Mouse (Mus musculus): ENCODE data around the gene Zfp740.

Gene Zfp740

DNA sequence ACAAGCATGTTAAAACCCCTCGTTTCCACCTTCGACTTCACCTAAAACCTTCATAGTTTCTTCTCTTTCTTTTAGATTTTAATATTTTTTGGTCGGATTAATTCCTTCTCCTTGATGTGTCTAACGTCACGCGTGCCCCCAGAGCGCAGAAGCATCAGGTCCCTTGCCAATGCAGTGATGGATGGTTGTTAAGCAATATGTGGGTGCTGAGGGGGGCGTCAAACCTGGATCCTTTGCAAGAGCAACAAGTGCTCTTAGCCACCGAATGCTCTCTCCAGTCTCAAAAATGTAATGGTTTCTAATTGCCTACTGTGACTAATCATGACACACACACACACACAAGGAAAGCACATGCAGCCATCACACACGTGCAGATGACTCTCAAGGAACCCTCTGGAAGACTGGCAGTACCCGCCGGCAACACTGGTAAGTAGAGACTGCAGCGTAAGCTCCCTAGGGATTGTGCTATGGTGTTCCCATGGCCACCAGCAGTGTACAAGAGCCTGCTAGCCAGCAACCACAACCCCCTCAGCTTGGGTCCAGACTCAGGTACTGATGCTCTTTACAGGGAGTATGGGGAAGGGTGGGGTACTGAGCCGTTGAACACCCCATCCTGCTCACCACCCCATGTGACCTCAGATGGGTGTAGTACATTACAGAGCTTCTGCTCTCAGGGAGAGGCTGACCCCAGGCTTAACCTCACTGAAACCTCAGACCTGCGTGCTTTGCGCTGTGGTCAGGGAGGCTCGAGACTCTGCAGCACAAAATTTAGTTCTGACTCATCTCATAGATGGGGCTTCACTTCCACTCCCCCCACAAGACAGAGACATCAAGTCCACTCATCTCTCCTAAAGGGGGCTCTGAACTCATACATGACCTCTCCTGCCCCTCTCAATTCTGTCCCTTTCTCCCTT, 27.6 kb downstream of the Zfp740 start:
- DNase-seq, result no peak

DNA sequence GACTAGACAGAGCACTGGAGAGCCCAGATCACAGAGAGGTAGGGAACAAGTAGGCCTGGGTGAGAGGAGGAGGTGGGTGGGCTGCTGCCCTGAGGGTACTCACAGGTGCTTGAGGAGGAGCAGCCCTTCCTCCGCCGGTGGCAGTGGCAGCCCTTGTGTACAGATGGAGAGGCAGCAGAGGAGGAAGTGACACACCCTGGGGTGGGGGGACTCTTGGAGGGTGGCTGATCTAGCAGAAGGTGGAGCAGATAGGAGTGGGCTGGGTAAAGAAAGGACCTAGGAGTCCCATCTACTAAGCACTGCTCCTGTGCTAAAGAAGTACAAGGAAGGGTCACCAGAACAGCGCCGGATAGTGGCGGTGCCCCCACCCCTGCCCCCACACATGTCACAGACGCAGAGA, 28.7 kb downstream of the Zfp740 start, which contains the start of gene Itgb7:
Gene Itgb7, minus strand, starts transcription at position 197 of the 400 bp plus-strand sequence.
- DNase-seq, result peak; percentile 78 to 87

DNA sequence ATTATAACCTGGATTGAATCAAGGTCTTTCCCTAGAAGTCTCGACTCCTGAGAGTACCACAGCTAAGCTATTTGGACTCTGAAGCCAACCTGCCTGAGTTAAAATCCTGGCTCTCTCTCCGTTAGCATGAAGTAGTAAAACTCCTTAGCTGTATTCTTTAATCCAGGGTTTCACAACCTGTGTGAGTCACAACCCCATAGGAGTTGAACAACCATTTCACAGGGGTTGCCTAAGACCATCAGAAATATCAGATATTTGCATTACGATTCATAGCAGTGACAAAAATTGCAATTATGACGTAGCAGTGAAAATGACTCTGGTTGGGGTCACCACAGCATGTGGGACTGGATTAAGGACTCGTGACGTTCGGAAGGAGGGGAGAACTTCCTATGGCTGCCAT, 29.7 kb downstream of the Zfp740 start:
- DNase-seq, result no peak

DNA sequence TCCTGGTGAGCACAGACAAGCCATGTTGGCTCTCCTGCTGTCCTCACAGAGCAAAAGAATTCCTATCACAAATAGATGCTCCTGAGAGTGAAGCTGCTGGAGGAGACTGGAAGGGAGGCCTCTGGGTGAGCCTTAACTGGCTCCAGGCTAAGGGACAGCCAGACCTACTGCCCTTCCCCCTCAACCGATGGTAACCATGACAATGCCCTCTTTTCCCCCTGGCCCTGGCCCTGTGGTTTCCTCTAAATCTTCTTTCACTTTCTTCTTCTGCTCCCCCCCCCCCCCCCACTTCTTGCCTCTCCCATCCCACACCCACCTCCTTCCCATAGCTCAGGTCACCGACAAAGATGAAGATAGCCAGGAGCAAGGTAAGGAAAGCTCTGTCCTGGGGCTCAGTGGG, 30.8 kb downstream of the Zfp740 start:
- peak; percentile 39 to 53 for DNase-seq

DNA sequence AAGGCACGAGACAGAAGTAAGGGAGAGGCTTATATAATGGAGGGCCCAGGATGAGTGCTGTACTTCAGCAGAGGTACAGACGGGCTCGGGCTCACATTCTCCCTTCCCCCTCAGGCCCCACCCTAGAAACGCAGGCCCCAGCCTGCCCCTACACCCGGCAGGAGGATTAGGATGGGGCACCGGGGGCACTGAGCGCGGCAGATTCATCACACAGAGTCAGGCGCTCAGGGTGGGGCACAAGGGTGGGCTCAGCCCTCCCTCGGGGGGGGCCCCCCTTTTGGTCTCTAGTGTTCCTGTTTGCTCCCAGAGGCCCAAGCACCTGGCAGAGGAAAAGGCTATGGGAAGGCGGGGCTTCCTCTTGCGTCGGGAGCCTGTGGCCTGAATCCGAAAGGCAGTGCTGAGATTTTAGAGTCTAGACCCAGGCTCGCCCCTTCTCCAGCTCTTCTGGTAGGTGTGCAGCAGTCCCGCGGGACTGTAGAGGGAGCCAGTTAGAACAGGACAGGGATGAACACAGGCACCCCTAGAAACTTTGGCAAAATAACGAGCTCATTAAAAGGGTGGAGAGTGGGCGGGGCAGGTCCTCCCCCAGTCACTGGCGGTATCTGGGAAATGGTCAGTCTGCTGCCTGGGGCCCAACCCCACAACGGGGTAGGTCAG, 32.5 kb downstream of the Zfp740 start:
- peak; percentile 26 to 50 for DNase-seq

DNA sequence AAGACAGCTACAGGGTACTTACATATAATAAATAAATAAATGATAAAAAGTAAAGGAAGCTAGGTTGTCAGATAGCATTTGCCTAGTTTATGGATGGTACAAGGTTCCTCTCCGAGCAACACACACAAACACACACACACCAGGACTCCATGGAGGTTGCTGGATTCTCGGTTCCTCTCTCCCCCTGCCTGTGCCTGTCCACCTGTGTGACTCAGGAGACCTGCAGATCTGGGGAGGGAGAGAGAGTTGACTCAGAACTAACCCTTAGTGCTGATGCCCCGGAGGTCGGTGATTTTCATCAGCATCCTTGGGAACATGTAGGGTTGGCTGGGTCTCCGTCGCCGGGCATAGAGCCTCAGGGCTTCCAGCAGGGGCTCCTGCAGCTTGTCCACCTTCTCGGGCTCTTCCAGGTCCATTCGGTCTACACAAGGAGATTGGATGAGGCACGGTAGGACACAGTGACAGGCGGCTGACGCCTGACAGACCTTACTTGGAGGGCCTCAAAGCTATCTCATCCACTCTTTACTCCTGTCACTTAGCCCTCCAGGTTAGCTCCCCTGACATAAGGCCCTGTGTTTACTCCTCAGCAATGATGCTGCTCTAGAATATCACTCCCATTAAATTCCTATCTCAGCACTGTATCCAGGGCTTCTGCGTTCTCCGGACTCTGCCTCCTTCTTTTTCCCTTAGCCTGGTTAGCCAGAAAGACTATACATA, 35.7 kb downstream of the Zfp740 start:
- DNase-seq, result no peak

DNA sequence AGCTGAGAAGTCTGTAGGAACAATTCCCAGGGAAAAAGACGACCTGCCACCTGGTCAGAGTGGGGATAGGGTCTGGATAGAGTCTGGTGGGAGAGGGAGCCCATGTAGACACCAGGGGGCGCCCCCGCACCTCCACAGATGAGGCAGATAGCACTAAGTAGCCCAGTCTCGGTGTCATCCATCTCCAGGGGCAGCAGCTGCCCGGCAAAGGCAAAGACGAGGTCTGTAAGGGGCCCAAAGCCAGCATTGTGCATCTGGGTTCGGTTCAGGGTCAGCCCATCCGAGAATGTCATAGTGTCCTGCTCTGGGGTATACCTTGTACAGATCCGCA, 36.2 kb downstream of the Zfp740 start:
- peak; percentile 76 to 78 for DNase-seq

DNA sequence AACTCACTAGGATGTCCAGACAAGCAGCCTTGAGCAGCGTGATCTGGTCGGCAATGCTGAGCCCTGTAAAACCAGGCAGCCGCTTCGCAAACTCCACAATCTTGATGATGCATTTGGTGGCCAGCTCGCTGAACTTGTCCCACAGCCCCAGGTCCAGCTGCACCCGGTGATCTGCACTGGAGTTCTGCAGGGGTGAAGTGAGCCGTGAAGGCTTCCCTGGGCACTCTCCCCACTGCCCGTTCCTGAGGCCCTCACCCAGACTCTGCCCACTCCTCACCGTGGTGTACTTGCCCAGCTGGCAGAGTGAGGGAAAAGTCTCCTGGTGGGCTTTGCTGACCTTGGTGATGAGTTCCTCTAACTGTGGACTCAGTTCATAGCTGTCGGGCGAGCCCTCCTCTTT, 36.8 kb downstream of the Zfp740 start:
- no peak for DNase-seq

DNA sequence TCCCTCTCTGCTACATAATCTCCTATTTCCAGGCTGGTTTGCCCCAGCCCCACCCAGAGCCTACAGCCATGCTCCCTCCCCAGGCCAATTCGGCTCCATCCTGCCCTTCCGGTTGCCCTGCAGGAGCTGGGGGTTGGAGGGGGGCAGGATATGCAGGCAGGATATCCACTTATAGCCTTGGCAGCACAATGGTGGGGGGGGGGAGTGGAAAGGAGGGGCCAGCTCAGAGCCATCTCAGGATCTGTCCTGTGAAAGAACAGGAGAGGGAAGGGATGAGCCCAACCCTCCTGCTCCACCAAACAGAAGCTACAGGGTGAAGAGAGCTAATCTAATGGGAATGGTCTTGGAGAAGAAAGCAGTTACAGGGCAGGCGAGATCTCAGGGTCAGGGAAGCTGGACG, 37.6 kb downstream of the Zfp740 start:
- no peak for DNase-seq

DNA sequence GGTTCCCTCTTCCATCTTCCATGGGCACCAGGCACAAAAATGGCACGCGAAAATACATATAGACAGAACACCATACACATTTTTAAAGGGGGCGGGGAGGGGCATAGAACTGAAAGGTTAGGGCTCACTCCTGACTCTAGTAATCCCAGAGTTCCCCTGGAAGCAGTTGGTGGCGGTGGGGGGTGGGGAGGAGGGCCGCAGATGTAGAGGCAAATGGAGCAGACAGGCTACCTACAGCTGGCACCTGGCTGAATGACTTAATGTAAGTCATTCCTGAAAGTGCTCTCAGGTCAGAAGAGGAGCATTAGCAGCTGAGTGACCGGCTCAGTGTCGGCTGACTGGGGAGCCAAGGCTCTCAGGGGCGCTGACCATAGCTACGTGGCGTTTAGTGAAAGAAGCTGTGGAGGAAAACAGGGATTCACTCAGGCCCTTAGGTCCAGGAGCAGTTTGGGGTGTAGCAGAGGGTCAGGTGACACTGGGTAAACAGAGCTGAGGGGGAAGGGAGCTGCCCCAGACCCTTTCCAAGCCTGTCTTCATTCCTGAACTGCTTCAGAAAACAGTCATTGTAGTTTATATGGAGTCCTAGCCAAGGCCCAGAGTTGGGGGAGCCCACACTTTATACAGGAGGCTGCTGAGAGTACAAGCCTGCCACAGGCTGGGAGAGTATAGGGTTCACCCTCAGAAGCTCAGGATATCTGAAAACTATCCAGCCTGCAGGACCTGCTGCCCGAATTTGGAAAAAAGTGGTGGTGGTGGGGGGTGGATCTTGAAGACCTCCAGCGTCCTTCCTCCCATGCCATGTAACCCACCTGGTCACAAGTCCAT, 39.6 kb downstream of the Zfp740 start:
- no peak for DNase-seq

DNA sequence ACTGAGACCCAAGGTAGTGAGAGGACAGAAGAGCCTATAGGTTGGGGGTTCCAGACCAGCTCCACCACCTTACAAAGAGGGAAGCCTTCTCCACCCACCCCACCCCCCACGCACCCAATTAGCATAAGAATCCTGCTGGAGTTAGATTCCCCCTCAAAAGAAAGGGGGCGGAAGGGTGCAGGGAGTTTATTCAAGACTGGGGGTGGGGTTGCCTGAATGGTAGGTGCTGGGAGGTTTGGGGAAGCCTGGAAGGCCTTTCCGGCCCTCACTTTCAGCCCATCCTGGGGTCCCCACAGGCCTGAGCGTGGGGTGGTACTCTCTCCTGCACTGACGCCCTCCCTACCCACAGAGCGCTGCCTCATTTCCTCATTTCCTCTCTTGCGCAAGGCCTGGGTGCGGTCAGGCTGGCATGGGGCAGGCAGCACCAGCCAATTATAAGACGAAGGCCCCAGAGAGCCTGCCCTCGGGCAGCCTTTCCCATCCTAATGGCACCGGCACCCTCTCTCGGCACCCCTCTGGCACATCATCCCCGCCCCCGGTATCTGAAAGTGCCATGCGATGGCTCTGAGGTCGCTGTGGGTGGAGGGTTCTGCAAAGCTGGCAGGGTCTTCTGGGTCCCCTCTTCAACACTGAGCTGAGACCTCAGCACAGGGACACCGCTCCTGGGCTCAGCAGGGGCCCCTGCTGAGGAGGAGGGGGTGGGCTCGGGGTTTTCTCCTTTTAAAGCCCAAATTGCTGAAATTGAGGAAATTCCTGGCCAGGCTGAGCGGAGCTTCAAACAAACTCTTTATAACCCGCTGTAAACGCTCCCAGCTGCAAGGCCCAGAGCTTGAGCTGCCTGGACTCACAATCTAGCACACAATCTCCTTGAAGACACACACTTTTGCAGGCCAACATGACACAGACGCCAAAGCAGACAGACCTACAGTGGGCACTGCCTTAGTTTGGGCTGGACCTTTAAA, 40.5 kb downstream of the Zfp740 start:
- DNase-seq, result no peak

DNA sequence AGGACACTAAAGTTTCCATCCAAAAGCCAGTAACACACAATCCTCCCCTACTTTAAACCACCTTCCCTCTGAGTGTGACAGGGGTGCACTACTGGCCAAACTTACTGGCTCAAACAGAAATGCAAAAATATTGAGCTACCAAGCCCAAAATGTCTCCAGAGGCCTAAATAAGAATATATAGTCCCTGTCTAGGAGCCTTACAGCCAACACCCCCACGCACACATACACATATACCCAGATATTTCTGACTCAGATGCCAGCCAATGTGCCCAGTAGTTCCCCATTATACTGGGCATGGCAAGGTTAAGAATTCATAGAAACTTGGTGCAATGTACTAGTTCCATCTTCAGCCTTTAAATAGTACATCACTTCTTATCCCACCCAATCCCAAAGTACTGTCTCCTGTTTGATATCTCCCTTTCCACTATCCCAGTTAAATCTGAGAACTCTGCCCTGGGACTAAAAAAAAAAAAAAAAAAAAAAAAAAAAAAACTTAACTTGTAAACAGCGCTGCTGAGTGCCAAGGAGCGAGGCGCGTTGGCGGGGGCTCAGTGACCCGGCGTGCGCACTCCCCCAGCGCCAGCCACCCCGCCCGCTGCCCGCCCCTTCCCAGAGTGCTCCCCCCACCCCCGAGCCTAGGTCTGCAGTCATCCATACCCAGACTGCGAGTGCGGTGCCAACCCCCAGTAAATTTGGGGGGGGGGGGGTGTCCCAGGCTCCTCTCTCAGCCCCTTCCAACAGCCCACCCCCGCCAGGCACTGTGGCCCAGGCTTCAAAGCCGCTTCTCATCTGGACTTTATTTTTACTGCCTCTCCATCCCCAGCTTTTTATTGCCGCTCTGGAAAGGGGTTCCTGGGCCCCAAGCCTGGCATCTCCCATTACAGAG, 41.5 kb downstream of the Zfp740 start:
- no peak for DNase-seq

DNA sequence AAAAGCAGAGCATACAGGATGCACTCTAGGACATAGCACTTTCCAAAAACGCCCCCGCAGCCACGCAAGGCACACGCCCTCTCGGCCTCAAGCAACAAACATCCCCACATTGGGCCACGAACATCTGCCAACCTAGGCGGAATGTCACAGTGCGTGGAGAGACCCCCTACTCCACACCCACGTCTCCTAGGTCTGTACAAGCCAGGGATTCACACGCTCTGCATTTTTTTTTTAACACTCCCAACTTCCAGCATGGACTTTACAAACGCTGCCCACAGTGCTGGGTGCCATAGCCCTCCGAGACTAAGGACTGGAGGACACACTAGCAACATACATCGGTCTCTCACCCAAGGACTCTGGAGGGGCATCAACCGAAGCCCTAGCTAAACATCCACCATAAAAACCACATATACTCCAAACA, 42.4 kb downstream of the Zfp740 start:
- no peak for DNase-seq

DNA sequence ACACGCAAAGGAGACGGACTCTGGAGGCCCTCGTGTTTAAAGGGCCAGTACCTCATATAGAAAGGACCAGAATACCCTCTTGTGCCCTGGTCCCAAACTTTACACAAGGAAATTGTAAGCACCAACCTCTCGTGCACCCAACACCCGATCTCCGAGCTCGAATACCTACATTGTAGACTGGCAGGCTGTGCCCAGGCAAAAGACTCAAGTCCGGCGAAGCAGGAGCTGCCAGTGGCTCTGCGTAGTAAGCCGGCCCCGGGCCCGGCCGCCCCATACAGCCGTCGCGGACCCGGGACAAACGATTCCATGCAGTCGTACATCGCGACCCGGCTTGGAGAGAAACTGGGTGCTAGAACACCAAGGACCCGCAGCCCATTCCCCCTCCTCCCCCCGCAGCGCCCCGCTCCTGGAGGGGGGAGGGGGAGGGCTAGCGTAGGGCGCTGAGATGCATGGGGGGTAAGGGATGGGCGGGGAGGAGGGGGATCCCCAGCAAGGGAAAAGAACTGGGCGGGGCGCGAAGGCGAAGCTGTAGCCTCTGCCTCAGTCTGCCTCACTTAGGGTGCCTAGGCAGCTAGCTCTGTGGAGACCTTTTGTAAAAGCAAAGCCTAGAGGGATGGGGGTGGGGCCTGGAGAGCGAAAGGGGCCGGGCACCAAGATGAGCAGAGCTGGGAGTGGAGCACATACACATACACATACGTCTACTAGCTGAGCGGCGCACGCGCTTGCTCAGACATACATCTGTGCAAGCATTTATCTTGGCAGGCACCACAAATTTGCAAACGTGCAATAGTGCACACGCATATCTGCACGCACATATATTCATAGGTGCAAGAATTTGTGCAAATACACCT, 43.1 kb downstream of the Zfp740 start:
- peak; percentile 65 to 73 for DNase-seq

DNA sequence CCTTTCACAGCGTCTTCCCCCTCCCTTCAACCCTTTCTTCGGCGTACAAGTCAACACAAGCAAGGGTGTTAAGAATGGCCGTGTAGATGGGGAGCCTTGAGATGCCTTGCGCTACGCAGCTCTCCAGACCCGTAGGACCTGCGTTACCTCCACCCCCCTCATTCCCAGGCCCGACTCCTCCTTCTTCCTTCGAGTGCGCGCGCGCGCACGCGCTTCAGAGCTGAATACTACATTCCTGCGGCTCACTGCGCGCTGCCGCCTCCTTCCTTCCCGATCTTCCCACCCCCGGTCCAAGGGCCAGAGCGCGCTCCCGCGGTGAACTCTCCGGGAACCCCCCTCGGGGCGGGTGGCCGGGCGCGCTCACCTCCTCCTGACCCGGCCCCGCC, 43.8 kb downstream of the Zfp740 start:
- DNase-seq, result peak; percentile 69 to 73

DNA sequence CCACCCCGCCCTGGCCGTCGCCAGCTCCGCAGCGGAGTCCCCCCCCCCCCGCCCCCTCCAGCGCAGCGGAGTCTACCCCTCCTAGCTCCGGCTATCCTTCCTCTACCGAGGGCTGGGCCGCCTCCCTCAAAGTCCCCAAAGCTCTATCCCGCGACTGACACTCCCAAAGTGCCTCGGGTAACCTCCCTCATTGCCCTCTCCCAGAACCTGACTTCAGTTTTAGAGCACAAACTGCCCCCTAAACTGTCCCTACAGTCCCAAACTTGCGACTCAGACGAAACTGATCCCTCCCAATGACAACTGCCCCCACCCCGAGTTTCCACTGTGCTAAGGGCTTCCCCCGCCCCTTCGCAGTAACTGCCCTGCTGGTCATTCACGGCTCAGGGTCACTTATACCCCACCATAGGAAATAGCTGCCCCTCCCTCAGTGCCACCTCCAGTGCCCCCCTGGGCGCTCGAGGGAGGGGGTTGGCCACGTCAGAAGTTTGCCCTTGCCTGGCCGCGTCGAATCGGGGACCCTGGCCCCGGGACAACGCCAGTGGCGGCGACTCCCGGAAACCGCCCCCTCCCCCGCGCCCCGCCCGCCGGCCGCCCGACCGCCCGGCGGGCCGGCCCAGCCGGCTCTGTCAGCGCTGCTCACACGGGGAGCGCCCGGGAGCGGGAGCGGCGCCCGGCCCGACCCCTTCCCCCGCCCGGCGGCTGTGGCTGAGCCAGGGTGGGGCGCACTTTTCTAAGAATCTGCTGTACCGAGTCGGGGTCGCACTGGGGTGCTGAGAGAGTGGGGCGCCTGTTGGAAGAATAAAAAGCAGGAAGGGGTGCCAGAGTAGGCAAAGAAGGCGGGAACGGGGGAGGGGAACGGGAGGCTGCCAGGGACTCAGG, 44.4 kb downstream of the Zfp740 start:
- peak; percentile 48 to 58 for DNase-seq

DNA sequence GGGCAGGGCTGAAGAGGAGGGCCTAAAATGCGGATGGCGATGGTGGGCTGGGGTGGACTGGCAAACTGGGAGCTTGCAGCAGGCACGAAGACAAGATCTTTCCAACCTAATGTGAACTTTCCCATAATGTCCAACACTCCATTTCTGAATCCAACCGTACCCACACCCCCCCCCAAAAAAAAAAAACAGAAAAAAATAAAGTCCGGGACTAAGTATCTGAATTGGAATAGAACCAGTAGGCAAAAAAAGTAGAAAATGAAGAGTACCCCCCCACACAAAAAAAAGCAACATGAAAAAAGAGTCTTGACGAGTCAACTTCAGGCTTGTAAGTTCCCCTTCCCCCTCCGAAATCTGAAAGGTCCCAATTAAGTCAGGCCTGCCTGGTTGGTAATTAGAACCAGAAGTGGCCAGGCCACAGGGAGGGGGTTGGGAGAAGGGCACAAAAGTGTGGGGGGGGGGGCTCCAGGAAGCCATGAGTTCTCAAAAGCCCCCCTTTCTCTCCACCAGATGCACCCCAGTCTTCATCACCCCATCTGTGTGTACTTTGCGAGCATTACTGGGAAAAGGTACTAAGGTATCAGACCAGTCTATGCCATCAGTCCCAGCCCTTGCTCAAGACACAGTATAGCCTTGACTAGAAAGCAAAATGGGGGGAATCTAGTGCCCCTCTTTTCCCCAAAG, 45.2 kb downstream of the Zfp740 start:
- no peak for DNase-seq

DNA sequence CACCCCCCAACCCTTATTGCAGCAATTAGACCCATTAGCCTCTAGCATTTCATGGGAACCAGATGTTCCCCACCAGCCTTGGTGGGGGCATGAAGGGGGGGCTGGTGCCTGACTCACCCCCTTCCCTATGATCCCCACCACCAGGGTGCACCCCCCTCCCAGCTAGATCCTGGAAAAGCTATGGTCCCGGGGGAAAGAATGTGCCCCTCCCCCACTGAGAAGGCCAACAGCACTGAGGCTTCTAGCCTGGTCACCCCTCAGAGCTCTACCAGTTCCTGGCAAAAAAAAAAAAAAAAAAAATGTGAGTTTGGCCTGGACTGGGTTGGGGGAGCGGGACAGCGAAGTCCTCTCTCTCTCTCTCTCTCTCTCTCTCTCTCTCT, 45.8 kb downstream of the Zfp740 start:
- no peak for DNase-seq

All from thymus, postnatal 36 days (tissue).